Mouse (Mus musculus) natural killer cell, adult 2 months (primary cell): ENCODE results near the gene Cdadc1.

ENCODE experiments used
- DNase-seq, 2 experiments: peaks; one replicate each; pipeline ENCODE4 v3.0.0; 2022; ENCODE audit warnings: low spot score in 2 of 2

Gene Cdadc1

DNA sequence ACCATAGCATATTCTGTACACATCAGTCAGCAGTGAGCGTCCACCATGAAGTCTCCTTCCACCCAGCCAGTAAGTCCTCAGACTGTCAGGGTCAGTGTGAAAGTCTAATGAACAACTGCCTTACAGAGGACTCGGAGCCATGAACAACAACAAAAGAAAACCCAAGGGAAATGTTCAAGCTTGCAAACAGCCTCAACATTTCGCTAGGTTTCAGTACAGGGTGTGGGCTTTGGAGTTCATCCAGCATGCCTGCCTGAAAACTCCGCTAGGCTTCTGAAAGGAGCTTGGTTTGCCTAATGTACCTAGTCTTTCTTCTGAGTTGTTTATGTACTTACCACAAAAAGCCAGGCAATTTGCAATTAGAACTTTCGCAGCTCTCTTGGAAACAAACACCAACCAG is 53.8 kb downstream of the Cdadc1 start:
- no peak for DNase-seq

DNA sequence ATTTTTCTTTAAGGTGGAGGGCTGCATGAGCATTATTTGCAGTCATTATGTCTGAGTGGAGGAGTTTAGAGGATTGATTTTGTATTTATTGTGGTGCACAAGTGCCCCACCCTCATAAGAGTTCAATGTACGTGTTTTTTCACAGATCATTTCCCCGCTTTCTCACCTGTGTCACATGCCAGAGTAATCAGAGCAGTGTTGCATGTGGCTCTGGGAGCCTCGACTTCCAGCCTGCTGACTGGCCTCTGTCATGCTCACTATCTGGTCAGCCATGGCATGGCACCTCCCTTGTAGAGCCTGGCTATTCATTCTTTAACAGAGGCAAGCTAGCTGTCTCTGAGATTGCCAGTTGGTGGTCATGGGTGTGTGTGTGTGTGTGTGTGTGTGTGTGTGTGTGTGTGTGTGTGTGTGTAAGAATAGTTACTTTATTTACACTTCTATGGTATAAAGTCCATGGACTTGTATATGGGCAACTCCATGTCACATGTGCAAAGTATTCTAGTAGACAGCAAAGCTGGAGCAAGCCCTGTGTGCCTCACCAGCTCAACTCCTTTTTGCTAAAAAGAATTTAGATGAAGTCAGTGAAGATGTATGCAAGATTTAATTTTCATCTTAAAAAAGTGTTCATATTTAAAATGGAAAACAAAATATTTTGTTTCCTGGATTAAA is 54.5 kb downstream of the Cdadc1 start:
- DNase-seq: no peak

DNA sequence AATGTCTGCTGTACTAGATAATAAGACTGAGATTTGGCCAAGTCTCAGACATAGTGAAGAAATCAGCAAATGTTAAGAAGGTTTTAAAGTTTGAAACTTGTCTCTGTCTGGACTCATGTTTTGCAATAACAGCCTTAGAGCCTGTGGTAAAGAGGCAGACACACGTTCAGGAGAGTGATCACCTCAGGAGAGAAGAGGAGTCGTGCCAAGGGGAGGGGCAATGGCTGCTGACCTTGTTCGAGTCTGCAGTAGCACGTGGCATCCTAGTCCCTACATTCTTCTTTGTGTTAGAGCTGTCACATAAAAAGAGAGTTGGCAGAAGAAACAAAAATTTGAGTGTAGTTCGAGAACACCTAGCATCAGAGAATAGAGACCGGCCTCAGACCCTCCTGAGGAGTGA is 57.0 kb downstream of the Cdadc1 start:
- no peak for DNase-seq

DNA sequence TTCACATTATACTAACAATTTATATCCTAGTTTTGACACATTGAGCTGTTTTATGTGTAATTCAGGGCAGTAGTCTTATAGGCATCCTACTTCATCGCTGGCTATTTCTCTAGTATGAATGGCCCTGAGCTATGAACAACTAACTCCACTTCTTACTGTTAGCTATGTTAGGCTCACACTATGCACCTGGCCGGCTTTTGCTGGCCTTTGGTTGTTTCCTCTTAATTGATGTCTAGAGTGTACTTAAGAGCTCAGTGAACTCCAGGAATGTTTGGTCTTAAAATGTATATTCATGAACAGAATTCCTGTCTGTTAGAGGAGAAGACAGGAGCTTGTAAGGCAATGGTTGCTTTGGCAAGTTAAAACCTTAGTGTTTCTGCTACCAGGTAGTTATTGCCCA is 57.5 kb downstream of the Cdadc1 start:
- no peak for DNase-seq

DNA sequence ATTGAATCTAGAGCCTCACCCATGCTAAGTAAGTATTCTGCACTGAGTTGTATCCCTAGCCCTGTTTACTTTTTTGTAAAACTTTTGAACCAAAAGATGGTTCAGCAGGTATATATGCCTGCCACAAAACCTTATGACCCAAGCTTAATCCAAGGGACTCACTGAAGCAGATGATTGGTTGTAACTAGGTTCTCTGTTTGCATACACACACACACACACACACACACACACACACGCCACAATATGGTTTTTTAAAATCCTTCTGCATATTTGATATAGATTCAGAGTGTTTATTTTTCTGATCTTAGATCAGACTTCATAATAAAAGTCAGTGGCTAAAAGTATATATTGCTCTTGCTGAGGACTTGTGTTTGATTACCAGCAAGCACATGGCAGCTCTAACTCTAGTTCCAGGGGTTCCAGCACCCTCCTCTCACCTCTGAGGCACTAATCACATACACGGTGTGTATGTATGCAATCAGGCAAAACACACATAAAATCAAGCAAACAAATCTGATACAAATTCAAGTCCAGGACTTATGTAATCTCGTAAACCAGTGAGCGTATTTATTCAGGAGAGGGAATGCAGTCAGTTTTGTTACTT is 59.8 kb downstream of the Cdadc1 start:
- no peak for DNase-seq

DNA sequence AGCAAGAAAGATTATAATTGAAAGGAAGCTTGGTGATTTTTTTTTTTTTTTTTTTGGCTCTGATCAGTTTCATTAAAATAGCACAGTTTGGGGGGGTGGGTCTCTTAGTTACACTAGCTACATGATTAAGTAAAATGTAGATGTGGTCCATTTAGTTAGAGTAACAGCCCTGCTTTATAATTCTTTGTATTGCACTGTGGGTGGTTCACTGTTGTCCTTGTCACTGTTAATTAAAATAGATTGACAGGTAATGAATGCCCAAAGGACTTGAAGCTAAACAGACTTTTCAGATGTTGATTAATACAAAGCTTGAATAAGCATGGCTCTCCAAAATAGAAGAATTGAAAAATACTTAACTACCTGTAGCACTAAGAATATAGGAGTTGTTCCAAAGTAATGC is 63.9 kb downstream of the Cdadc1 start:
- DNase-seq: no peak

DNA sequence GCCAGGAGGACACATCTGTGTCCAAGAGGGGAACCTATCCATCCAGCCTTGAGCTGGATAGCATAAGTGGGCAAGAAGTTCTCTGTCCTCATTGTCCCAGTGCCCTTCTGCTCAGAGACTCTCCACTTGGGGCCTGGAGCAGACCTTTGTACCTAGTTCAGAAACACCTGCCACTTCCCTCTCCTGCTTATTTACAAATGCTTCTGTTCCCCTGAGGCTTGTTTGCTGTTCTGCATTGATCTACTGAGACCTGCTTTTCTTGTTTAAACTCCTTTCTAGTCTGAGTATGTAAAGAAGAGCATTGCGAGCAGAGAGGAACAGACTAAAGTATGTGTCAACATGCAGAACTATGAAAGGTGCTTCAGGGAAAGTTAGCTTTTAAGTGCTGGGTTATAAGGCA is 64.8 kb downstream of the Cdadc1 start:
- DNase-seq: no peak

DNA sequence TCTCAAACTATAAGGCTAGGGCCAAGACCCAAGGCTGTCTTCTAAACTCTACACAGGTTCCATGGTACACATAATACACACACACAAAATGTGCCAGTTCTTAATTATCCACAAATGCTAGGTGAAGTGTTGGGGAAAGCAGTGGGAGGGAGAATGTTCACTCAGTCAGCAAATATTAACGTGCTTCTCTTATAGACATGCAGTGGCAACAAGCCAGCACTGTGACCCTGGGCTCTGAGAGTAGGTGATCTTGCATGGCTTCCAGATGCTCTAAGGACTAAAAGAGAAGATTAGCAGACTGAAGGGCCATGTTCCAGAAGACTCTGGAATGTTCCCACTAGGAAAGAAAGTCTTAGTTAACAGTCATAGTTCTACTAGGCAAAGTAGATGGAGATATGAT is 67.0 kb downstream of the Cdadc1 start:
- no peak for DNase-seq

DNA sequence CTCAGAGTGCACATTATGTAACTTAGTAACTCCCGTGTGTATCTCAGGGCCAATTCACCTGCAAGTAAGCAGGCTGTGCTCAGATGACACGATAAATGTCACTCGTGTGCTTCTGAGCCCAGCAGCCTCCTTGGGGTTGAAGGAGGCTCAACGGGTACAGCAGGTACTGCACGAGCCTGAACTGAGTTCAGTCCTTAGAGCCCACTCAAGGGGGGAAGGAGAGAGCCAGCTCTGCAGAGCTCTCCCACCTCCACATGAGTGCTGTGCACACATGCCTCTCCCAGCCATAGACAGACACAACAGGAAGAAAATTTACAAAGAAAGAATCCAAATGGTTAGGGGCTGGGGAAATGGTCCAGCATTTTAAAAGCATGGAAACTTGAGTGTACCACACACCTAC is 71.9 kb downstream of the Cdadc1 start:
- DNase-seq: no peak

DNA sequence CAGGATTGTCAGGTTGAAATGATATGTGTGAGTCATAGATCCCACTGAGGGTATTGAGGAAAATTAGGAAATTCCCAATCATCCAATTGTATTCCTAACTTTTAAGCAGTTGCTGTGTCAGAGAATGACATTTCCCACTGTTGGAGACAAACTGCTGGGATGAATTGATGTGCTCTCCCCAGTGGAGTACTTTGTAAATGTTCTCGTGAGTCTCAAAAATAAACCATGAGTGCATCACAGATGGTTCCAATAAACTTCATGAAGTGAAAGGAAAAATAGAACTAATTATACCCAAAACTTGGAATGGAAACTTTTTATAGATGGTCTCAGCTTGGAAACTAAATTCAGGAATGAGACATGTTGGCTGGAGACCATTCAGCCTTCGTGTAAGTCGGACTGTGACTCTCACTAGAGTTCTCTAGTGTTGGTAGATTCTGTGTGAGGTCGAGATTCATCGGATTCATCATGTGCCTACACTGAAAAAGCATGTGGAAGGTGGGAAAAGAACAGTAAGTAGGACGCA is 83.8 kb downstream of the Cdadc1 start:
- no peak for DNase-seq
